Mouse (Mus musculus) kidney, postnatal 0 days (tissue): ENCODE measurements at regions not wholly inside any gene's neighbourhood (a gene's known extent, or its start where the extent isn't known, plus 50 kb on each side); places are given as distances from the start of the nearest gene placed in this dataset.

Experiments
- ATAC-seq: fragments of 200-750 bp; cut with Nextera tagmentation; replicated peaks from 2 replicates; pipeline ENCODE4 v1.8.0; 2017; ENCODE audit warnings: low read depth, moderate number of reproducible peaks, moderate TSS enrichment, moderate library complexity; ENCODE audit not compliant: low FRiP score
- DNase-seq: peaks from one replicate; pipeline ENCODE4 v3.0.0-alpha.2; 2016; ENCODE audit warnings: low spot score
- H3K27ac ChIP-seq: fragments of 300-500 bp; sonication (generic); 2 replicates; pipeline ENCODE4 v1.5.1; 2014; ENCODE audit warnings: mild to moderate bottlenecking
- H3K27me3 ChIP-seq: fragments of 300-500 bp; sonication (generic); 2 replicates; pipeline ENCODE4 v1.6.1; 2014; ENCODE audit warnings: low read length, mixed read lengths; ENCODE audit not compliant: insufficient read depth
- H3K36me3 ChIP-seq: fragments of 300-500 bp; sonication (generic); 2 replicates; pipeline ENCODE4 v1.6.1; 2014; ENCODE audit warnings: low read length, mixed read lengths; ENCODE audit not compliant: insufficient read depth
- H3K4me1 ChIP-seq: fragments of 300-500 bp; sonication (generic); replicated peaks from 2 replicates; pipeline ENCODE4 v1.6.1; 2014; ENCODE audit warnings: antibody characterized with exemption, low read length, mixed read lengths; ENCODE audit not compliant: insufficient read depth
- H3K4me2 ChIP-seq: fragments of 300-500 bp; sonication (generic); 2 replicates; pipeline ENCODE4 v1.6.1; 2014; ENCODE audit warnings: mild to moderate bottlenecking, low read length, moderate library complexity, mixed read lengths
- H3K4me3 ChIP-seq: fragments of 300-500 bp; sonication (generic); replicated peaks from 2 replicates; pipeline ENCODE4 v1.5.1; 2014; ENCODE audit warnings: low read depth, low read length
- H3K9ac ChIP-seq: fragments of 300-500 bp; sonication (generic); 2 replicates; pipeline ENCODE4 v1.6.1; 2014; ENCODE audit warnings: low read depth, low read length
- H3K9me3 ChIP-seq: fragments of 300-500 bp; sonication (generic); replicated peaks from 2 replicates; pipeline ENCODE4 v1.6.1; 2016; ENCODE audit warnings: low read length, inconsistent platforms, mixed read lengths
- CTCF ChIP-seq: IDR thresholded peaks from 2 replicates; pipeline ENCODE4 v1.5.1; 2016; ENCODE audit warnings: antibody characterized with exemption, low read depth, mild to moderate bottlenecking, moderate library complexity
- WGBS: fragments of 180-500 bp; shearing (Covaris S2); extraction: QIAGEN DNeasy Blood & Tissue Kit; methylation state at CpG from one replicate; pipeline ENCODE4 v1.1.7; 2014; 5-methylcytosine and 5-hydroxymethylcytosine counted together

- 47% methylated on average over 13 of the region's 13 CpGs for WGBS
Measured at GRCm38 (mm10) chr1:77102421-77103133, 412.3 kb downstream of the Epha4 start.

GRCm38 (mm10) chr1:77109861-77110785 lies 404.8 kb downstream of the Epha4 start:
- H3K4me1 ChIP-seq: no peaks in the 10 kb centered on the region

More at GRCm38 (mm10) chr1:77102421-77103133, 412.3 kb downstream of the Epha4 start:
- Histone ChIP-seq H3K9ac (no peak overlapping the region), H3K27me3 (no peaks in the 10 kb centered on the region), H3K27ac (no peak overlapping the region), H3K4me2 (no peak overlapping the region), H3K4me3 (no peak overlapping the region), H3K36me3 (no peaks in the 10 kb centered on the region), H3K9me3 (no peaks in the 10 kb centered on the region), H3K4me1 (no peaks in the 10 kb centered on the region)
- no peak for ATAC-seq
- DNase-seq: peak; percentile 68
- TF ChIP-seq CTCF: no peak

GRCm38 (mm10) chr1:77128411-77128810 lies 386.5 kb downstream of the Epha4 start:
- no peak for TF ChIP-seq CTCF
- Histone ChIP-seq H3K9me3 (no peaks in the 10 kb centered on the region), H3K36me3 (no peaks in the 10 kb centered on the region), H3K9ac (no peak overlapping the region), H3K4me1 (no peaks in the 10 kb centered on the region), H3K4me2 (no peak overlapping the region), H3K4me3 (no peak overlapping the region), H3K27ac (no peak overlapping the region), H3K27me3 (no peaks in the 10 kb centered on the region)
- WGBS: 61% methylated on average over 3 of the region's 3 CpGs
- no peak for DNase-seq
- ATAC-seq: no peak

More at GRCm38 (mm10) chr1:77109861-77110785, 404.8 kb downstream of the Epha4 start:
- H3K9ac ChIP-seq: no peak overlapping the region
- ATAC-seq (no peak), DNase-seq (no peak)
- no peaks in the 10 kb centered on the region for H3K9me3 ChIP-seq
- no peaks in the 10 kb centered on the region for H3K27me3 ChIP-seq
- H3K36me3 ChIP-seq: no peaks in the 10 kb centered on the region
- no peak for TF ChIP-seq CTCF
- H3K27ac ChIP-seq: no peak overlapping the region
- no peak overlapping the region for H3K4me2 ChIP-seq
- no peak overlapping the region for H3K4me3 ChIP-seq
- 76% methylated on average over 6 of the region's 6 CpGs for WGBS

GRCm38 (mm10) chr1:77137663-77138062 lies 377.2 kb downstream of the Epha4 start:
- no peaks in the 10 kb centered on the region for H3K4me1 ChIP-seq
- H3K9ac ChIP-seq: no peak overlapping the region
- no peaks in the 10 kb centered on the region for H3K36me3 ChIP-seq
- ATAC-seq (no peak), DNase-seq (peak; percentile 9)
- no peak for TF ChIP-seq CTCF
- H3K9me3 ChIP-seq: no peaks in the 10 kb centered on the region
- no peak overlapping the region for H3K4me2 ChIP-seq
- no peaks in the 10 kb centered on the region for H3K27me3 ChIP-seq
- H3K4me3 ChIP-seq: no peak overlapping the region
- H3K27ac ChIP-seq: no peak overlapping the region
- 41% methylated on average over 6 of the region's 6 CpGs for WGBS

- Histone ChIP-seq H3K27me3 (no peaks in the 10 kb centered on the region), H3K4me3 (no peak overlapping the region), H3K36me3 (no peaks in the 10 kb centered on the region), H3K9ac (no peak overlapping the region), H3K9me3 (no peaks in the 10 kb centered on the region), H3K27ac (no peak overlapping the region), H3K4me2 (no peak overlapping the region), H3K4me1 (no peaks in the 10 kb centered on the region)
- ATAC-seq: no peak
- DNase-seq: peak; percentile 46
- TF ChIP-seq CTCF: no peak
- 15% methylated on average over 7 of the region's 7 CpGs for WGBS
Measured at GRCm38 (mm10) chr1:77140906-77141305, 374.0 kb downstream of the Epha4 start.

GRCm38 (mm10) chr1:77148052-77148451 lies 366.8 kb downstream of the Epha4 start:
- H3K36me3 ChIP-seq: no peaks in the 10 kb centered on the region
- H3K27me3 ChIP-seq: no peaks in the 10 kb centered on the region
- H3K27ac ChIP-seq: no peak overlapping the region
- H3K4me1 ChIP-seq: no peaks in the 10 kb centered on the region
- no peaks in the 10 kb centered on the region for H3K9me3 ChIP-seq
- no peak overlapping the region for H3K9ac ChIP-seq
- ATAC-seq (no peak), DNase-seq (no peak)
- no peak overlapping the region for H3K4me2 ChIP-seq
- WGBS: 96% methylated on average over 4 of the region's 4 CpGs
- TF ChIP-seq CTCF: no peak
- H3K4me3 ChIP-seq: no peak overlapping the region
